Mouse (Mus musculus): ENCODE data around the gene Eif4ebp2. TPM values are rescaled to one million over a fixed set of nuclear protein-coding genes. Genes with fewer than 3 reads are reported as not detected.

The Eif4ebp2 gene
- polyA plus RNA-seq, 1 experiment from 2014 or later, result 50.8 TPM

GRCm38 (mm10) chr10:61417046-61417445, 35.4 kb downstream of the Eif4ebp2 start:
- no peak overlapping the region for H3K27ac ChIP-seq (replicated peaks)
- no peaks in the 10 kb centered on the region for H3K9me3 ChIP-seq
- WGBS, result 57% methylated on average over 2 of the region's 2 CpGs
- no peak overlapping the region for H3K4me3 ChIP-seq
- no peak for ATAC-seq (ENCODE audit: extremely low read depth, insufficient number of reproducible peaks, low FRiP score, low TSS enrichment)
- no peak overlapping the region for H3K9ac ChIP-seq
- H3K36me3 ChIP-seq, result no peaks in the 10 kb centered on the region
- peaks cover 61% of the 10 kb centered on the region for H3K27me3 ChIP-seq (replicated peaks)
- peaks cover 26% of the 10 kb centered on the region for H3K4me1 ChIP-seq
- no peak overlapping the region for H3K4me2 ChIP-seq

GRCm38 (mm10) chr10:61416561-61416960, 35.9 kb downstream of the Eif4ebp2 start:
- peaks cover 26% of the 10 kb centered on the region for H3K4me1 ChIP-seq
- H3K27ac ChIP-seq (replicated peaks), result no peak overlapping the region
- H3K4me3 ChIP-seq, result no peak overlapping the region
- 44% methylated on average over 7 of the region's 7 CpGs for WGBS
- no peak overlapping the region for H3K4me2 ChIP-seq
- H3K27me3 ChIP-seq (replicated peaks), result peaks cover 60% of the 10 kb centered on the region
- no peak for ATAC-seq (ENCODE audit: extremely low read depth, insufficient number of reproducible peaks, low FRiP score, low TSS enrichment)
- no peak overlapping the region for H3K9ac ChIP-seq
- no peaks in the 10 kb centered on the region for H3K36me3 ChIP-seq
- no peaks in the 10 kb centered on the region for H3K9me3 ChIP-seq

- H3K4me1 ChIP-seq, result peaks cover 26% of the 10 kb centered on the region
- peaks cover 60% of the 10 kb centered on the region for H3K27me3 ChIP-seq (replicated peaks)
- no peak overlapping the region for H3K27ac ChIP-seq (replicated peaks)
- no peak for ATAC-seq (ENCODE audit: extremely low read depth, insufficient number of reproducible peaks, low FRiP score, low TSS enrichment)
- no peaks in the 10 kb centered on the region for H3K9me3 ChIP-seq
- 28% methylated on average over 8 of the region's 8 CpGs for whole genome bisulfite sequencing
- no peaks in the 10 kb centered on the region for H3K36me3 ChIP-seq
- no peak overlapping the region for H3K4me3 ChIP-seq
- H3K4me2 ChIP-seq, result no peak overlapping the region
- no peak overlapping the region for H3K9ac ChIP-seq
Measured at GRCm38 (mm10) chr10:61415890-61416289, 36.6 kb downstream of the Eif4ebp2 start.

GRCm38 (mm10) chr10:61415240-61415639, 37.2 kb downstream of the Eif4ebp2 start:
- WGBS, result 61% methylated on average over 3 of the region's 3 CpGs
- H3K36me3 ChIP-seq, result no peaks in the 10 kb centered on the region
- no peak for ATAC-seq (ENCODE audit: extremely low read depth, insufficient number of reproducible peaks, low FRiP score, low TSS enrichment)
- H3K9ac ChIP-seq, result no peak overlapping the region
- H3K4me1 ChIP-seq, result peaks cover 26% of the 10 kb centered on the region
- no peak overlapping the region for H3K27ac ChIP-seq (replicated peaks)
- no peak overlapping the region for H3K4me3 ChIP-seq
- no peak overlapping the region for H3K4me2 ChIP-seq
- peaks cover 55% of the 10 kb centered on the region for H3K27me3 ChIP-seq (replicated peaks)
- H3K9me3 ChIP-seq, result no peaks in the 10 kb centered on the region

GRCm38 (mm10) chr10:61412910-61413625, 39.4 kb downstream of the Eif4ebp2 start:
- Histone ChIP-seq H3K27me3 (replicated peaks) (peaks cover 46% of the 10 kb centered on the region), H3K4me3 (no peak overlapping the region), H3K4me1 (peaks cover 14% of the 10 kb centered on the region), H3K36me3 (no peaks in the 10 kb centered on the region), H3K9ac (peak overlapping the region; percentile 59; the same call in 1 of the 2 replicates), H3K4me2 (peak overlapping the region; percentile 53), H3K9me3 (no peaks in the 10 kb centered on the region), H3K27ac (replicated peaks) (no peak overlapping the region; the same call in 1 of the 2 replicates)
- 18% methylated on average over 21 of the region's 21 CpGs for WGBS
- ATAC-seq (ENCODE audit: extremely low read depth, insufficient number of reproducible peaks, low FRiP score, low TSS enrichment), result no peak

- H3K27ac ChIP-seq (replicated peaks), result no peak overlapping the region
- peaks cover 11% of the 10 kb centered on the region for H3K4me1 ChIP-seq
- H3K27me3 ChIP-seq (replicated peaks), result peaks cover 43% of the 10 kb centered on the region
- H3K9me3 ChIP-seq, result no peaks in the 10 kb centered on the region
- H3K36me3 ChIP-seq, result no peaks in the 10 kb centered on the region
- no peak for ATAC-seq (ENCODE audit: extremely low read depth, insufficient number of reproducible peaks, low FRiP score, low TSS enrichment)
- no peak overlapping the region for H3K4me3 ChIP-seq
- 29% methylated on average over 9 of the region's 9 CpGs for WGBS
- H3K9ac ChIP-seq, result no peak overlapping the region
- no peak overlapping the region for H3K4me2 ChIP-seq
Measured at GRCm38 (mm10) chr10:61410193-61410592, 42.3 kb downstream of the Eif4ebp2 start.

- Histone ChIP-seq H3K36me3 (no peaks in the 10 kb centered on the region), H3K9ac (no peak overlapping the region), H3K4me3 (no peak overlapping the region), H3K4me2 (no peak overlapping the region), H3K27me3 (replicated peaks) (peaks cover 44% of the 10 kb centered on the region), H3K9me3 (no peaks in the 10 kb centered on the region), H3K27ac (replicated peaks) (no peak overlapping the region), H3K4me1 (peaks cover 11% of the 10 kb centered on the region)
- ATAC-seq (ENCODE audit: extremely low read depth, insufficient number of reproducible peaks, low FRiP score, low TSS enrichment), result no peak
- WGBS, result 9% methylated on average over 4 of the region's 4 CpGs
Measured at GRCm38 (mm10) chr10:61409776-61410175, 42.7 kb downstream of the Eif4ebp2 start.

- H3K4me3 ChIP-seq, result no peak overlapping the region
- no peaks in the 10 kb centered on the region for H3K9me3 ChIP-seq
- H3K9ac ChIP-seq, result no peak overlapping the region
- peaks cover 49% of the 10 kb centered on the region for H3K27me3 ChIP-seq (replicated peaks)
- ATAC-seq (ENCODE audit: extremely low read depth, insufficient number of reproducible peaks, low FRiP score, low TSS enrichment), result no peak
- no peak overlapping the region for H3K27ac ChIP-seq (replicated peaks)
- H3K4me2 ChIP-seq, result peak overlapping the region; percentile 24
- no peaks in the 10 kb centered on the region for H3K36me3 ChIP-seq
- WGBS, result 14% methylated on average over 10 of the region's 10 CpGs
- H3K4me1 ChIP-seq, result no peaks in the 10 kb centered on the region
Measured at GRCm38 (mm10) chr10:61405958-61406357, 46.5 kb downstream of the Eif4ebp2 start.

GRCm38 (mm10) chr10:61402911-61403310, 49.5 kb downstream of the Eif4ebp2 start:
- no peak overlapping the region for H3K27ac ChIP-seq (replicated peaks)
- H3K36me3 ChIP-seq, result no peaks in the 10 kb centered on the region
- no peak for ATAC-seq (ENCODE audit: extremely low read depth, insufficient number of reproducible peaks, low FRiP score, low TSS enrichment)
- H3K9ac ChIP-seq, result no peak overlapping the region
- WGBS, result 79% methylated on average over 2 of the region's 2 CpGs
- no peaks in the 10 kb centered on the region for H3K9me3 ChIP-seq
- no peak overlapping the region for H3K4me3 ChIP-seq
- no peak overlapping the region for H3K4me2 ChIP-seq
- no peaks in the 10 kb centered on the region for H3K4me1 ChIP-seq
- H3K27me3 ChIP-seq (replicated peaks), result peaks cover 46% of the 10 kb centered on the region

GRCm38 (mm10) chr10:61402480-61402879, 50.0 kb downstream of the Eif4ebp2 start:
- Histone ChIP-seq H3K4me2 (no peak overlapping the region), H3K4me3 (no peak overlapping the region), H3K4me1 (no peaks in the 10 kb centered on the region), H3K27me3 (replicated peaks) (peaks cover 42% of the 10 kb centered on the region), H3K27ac (replicated peaks) (no peak overlapping the region), H3K36me3 (no peaks in the 10 kb centered on the region), H3K9ac (no peak overlapping the region), H3K9me3 (no peaks in the 10 kb centered on the region)
- 76% methylated on average over 5 of the region's 5 CpGs for WGBS
- no peak for ATAC-seq (ENCODE audit: extremely low read depth, insufficient number of reproducible peaks, low FRiP score, low TSS enrichment)

GRCm38 (mm10) chr10:61400407-61400806, 52.1 kb downstream of the Eif4ebp2 start:
- Histone ChIP-seq H3K9me3 (no peaks in the 10 kb centered on the region), H3K4me1 (no peaks in the 10 kb centered on the region), H3K4me3 (no peak overlapping the region), H3K9ac (no peak overlapping the region), H3K4me2 (no peak overlapping the region), H3K36me3 (no peaks in the 10 kb centered on the region), H3K27me3 (replicated peaks) (peaks cover 22% of the 10 kb centered on the region), H3K27ac (replicated peaks) (no peak overlapping the region)
- WGBS, result 87% methylated on average over 5 of the region's 5 CpGs
- no peak for ATAC-seq (ENCODE audit: extremely low read depth, insufficient number of reproducible peaks, low FRiP score, low TSS enrichment)

GRCm38 (mm10) chr10:61399156-61399734, 53.2 kb downstream of the Eif4ebp2 start:
- Histone ChIP-seq H3K4me1 (peaks cover 8% of the 10 kb centered on the region), H3K36me3 (no peaks in the 10 kb centered on the region), H3K27ac (replicated peaks) (no peak overlapping the region), H3K27me3 (replicated peaks) (peaks cover 17% of the 10 kb centered on the region), H3K9me3 (no peaks in the 10 kb centered on the region), H3K9ac (no peak overlapping the region), H3K4me2 (no peak overlapping the region), H3K4me3 (no peak overlapping the region)
- 22% methylated on average over 12 of the region's 13 CpGs for WGBS
- peak; percentile 52; the same call in 1 of the 2 replicates for ATAC-seq (ENCODE audit: extremely low read depth, insufficient number of reproducible peaks, low FRiP score, low TSS enrichment)

Data from heart, embryonic 13.5 days (tissue).